In the genomic region with DNA sequence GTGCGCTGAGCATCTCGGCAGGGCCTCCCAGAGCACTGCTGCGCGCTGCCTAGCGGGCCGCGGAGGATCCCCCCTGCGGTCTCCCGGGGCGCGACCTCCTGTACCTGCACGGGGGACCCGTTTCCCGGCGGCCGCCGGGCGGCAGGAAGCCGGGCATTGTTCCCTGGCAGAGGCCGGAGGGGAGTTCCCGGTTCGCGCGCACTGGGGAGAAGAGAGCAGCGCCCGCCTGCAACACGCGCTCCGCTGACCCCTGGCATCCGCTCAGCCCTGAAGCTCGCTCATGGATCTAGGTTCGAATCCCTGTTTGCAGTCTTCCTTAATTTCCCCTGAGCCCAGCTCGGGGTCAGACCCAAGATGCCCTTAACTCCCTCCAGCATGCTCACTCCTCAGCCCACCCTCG, we compare ENCODE assay signal across 9 mouse cellular contexts. TPM values are rescaled to one million over a fixed set of nuclear protein-coding genes. Genes with fewer than 3 reads are reported as not detected.
A peak's percentile ranks its signal among the peaks of the same experiment; 100 is the strongest.
DNase-seq lines count a peak whose midpoint lies in the region; ATAC-seq and TF ChIP-seq lines count a peak whose summit lies in the region.
"Had no signal": no experiment of that assay in that cellular context is flagged by ENCODE, and none has a peak within 500 bp of the region (broad histone marks: within the 10 kb centered on the region; RNA-seq: fewer than 3 reads in every experiment).

No protein-coding gene starts in this region.

- H3K4me1 ChIP-seq in lung, embryonic 14.5 days (ENCODE audit: insufficient read depth): peaks cover 9% of the 10 kb centered on the region; the same call in 1 of the 2 replicates
- peaks cover 38% of the 10 kb centered on the region for H3K4me1 ChIP-seq in heart, embryonic 15.5 days (replicated peaks)
- H3K4me1 ChIP-seq in limb, embryonic 14.5 days (ENCODE audit: control insufficient read depth, insufficient read depth, low read length): peaks cover 14% of the 10 kb centered on the region
- 0 out of 2 replicates have a peak, but pooled peaks cover 6% of the 10 kb centered on the region for H3K4me1 ChIP-seq in stomach, embryonic 14.5 days (ENCODE audit: control insufficient read depth, insufficient read depth, low read length)

- DNase-seq in lung, embryonic 14.5 days: peak; percentile 64
- no peak for DNase-seq in lung, postnatal 25 days (ENCODE audit: low spot score)
- no peak for DNase-seq in limb, embryonic 14.5 days (ENCODE audit: low spot score)
- no peak for DNase-seq in cerebellum, adult 9-11 months
- no peak for DNase-seq in c-Kit-positive CD71-positive TER-119-positive erythroid progenitor cells, embryonic 14.5 days (ENCODE audit: low spot score)
- DNase-seq in cerebellum, adult 9-10 months: no peak

- peak overlapping the region; percentile 36; the same call in 1 of the 2 replicates for H3K4me2 ChIP-seq in lung, embryonic 14.5 days
- H3K4me2 ChIP-seq in heart, embryonic 15.5 days: peak overlapping the region; percentile 51
- no peak overlapping the region for H3K4me2 ChIP-seq in limb, embryonic 14.5 days (replicated peaks; ENCODE audit: low read depth, low read length, severe bottlenecking)
- H3K4me2 ChIP-seq in stomach, embryonic 14.5 days (replicated peaks; ENCODE audit: low read depth, low read length): peak overlapping the region; percentile 15; the same call in 1 of the 2 replicates

- WGBS in lung, embryonic 14.5 days: 4% methylated on average over 33 of the region's 34 CpGs
- WGBS in heart, embryonic 15.5 days: 8% methylated on average over 34 of the region's 34 CpGs
- 5% methylated on average over 27 of the region's 34 CpGs for WGBS in limb, embryonic 14.5 days
- 7% methylated on average over 34 of the region's 34 CpGs for WGBS in stomach, embryonic 14.5 days

- H3K27ac ChIP-seq in lung, embryonic 14.5 days (ENCODE audit: low read depth): no peak overlapping the region; the same call in 1 of the 2 replicates
- H3K27ac ChIP-seq in heart, embryonic 15.5 days: no peak overlapping the region
- no peak overlapping the region for H3K27ac ChIP-seq in limb, embryonic 14.5 days (replicated peaks; ENCODE audit: low read depth, low read length)
- no peak overlapping the region for H3K27ac ChIP-seq in stomach, embryonic 14.5 days (ENCODE audit: low read length)

- TF ChIP-seq CTCF in lung, embryonic 14.5 days (IDR thresholded peaks at IDR 0.05; ENCODE audit: low read depth): no peak

- H3K4me3 ChIP-seq in lung, embryonic 14.5 days (ENCODE audit: low read depth, low read length): peak overlapping the region; percentile 12; the same call in 1 of the 2 replicates
- H3K4me3 ChIP-seq in heart, embryonic 15.5 days: peak overlapping the region; percentile 31
- H3K4me3 ChIP-seq in limb, embryonic 14.5 days (replicated peaks; ENCODE audit: low read length): 0 out of 2 replicates have a peak overlapping the region, but pooled peaks have one; percentile 12
- no peak overlapping the region for H3K4me3 ChIP-seq in stomach, embryonic 14.5 days (ENCODE audit: low read depth, low read length)

- H3K36me3 ChIP-seq in lung, embryonic 14.5 days (ENCODE audit: insufficient read depth): no peaks in the 10 kb centered on the region
- H3K36me3 ChIP-seq in heart, embryonic 15.5 days: no peaks in the 10 kb centered on the region
- H3K36me3 ChIP-seq in limb, embryonic 14.5 days (ENCODE audit: control insufficient read depth, insufficient read depth, low read length): no peaks in the 10 kb centered on the region
- H3K36me3 ChIP-seq in stomach, embryonic 14.5 days (ENCODE audit: control insufficient read depth, insufficient read depth, low read length): no peaks in the 10 kb centered on the region

- no peak for TF ChIP-seq POLR2A in limb, embryonic 14.5 days (IDR thresholded peaks at IDR 0.05; ENCODE audit: borderline replicate concordance, extremely low read depth, insufficient read depth, insufficient read length)

- ATAC-seq in lung, embryonic 14.5 days (ENCODE audit: insufficient read depth): no peak
- ATAC-seq in heart, embryonic 15.5 days (replicated peaks; ENCODE audit: insufficient number of reproducible peaks, insufficient read depth, low FRiP score, low read depth): no peak
- no peak for ATAC-seq in limb, embryonic 14.5 days (ENCODE audit: low FRiP score, low read depth)
- ATAC-seq in stomach, embryonic 14.5 days (ENCODE audit: insufficient number of reproducible peaks, insufficient read depth, low FRiP score, low read depth): no peak
- ATAC-seq: Patski had no signal

- H3K9me3 ChIP-seq in lung, embryonic 14.5 days (ENCODE audit: low read depth, low read length): no peaks in the 10 kb centered on the region
- H3K9me3 ChIP-seq in heart, embryonic 15.5 days (replicated peaks): no peaks in the 10 kb centered on the region
- no peaks in the 10 kb centered on the region for H3K9me3 ChIP-seq in limb, embryonic 14.5 days (ENCODE audit: control insufficient read depth, low read length)
- no peaks in the 10 kb centered on the region for H3K9me3 ChIP-seq in stomach, embryonic 14.5 days (ENCODE audit: control insufficient read depth, low read depth, low read length)

- H3K9ac ChIP-seq in lung, embryonic 14.5 days: no peak overlapping the region
- H3K9ac ChIP-seq in heart, embryonic 15.5 days: no peak overlapping the region
- H3K9ac ChIP-seq in limb, embryonic 14.5 days (ENCODE audit: low read depth, low read length, severe bottlenecking): no peak overlapping the region
- H3K9ac ChIP-seq in stomach, embryonic 14.5 days (replicated peaks; ENCODE audit: low read depth, low read length): no peak overlapping the region

- peaks cover 27% of the 10 kb centered on the region for H3K27me3 ChIP-seq in lung, embryonic 14.5 days (ENCODE audit: insufficient read depth, low read length)
- H3K27me3 ChIP-seq in heart, embryonic 15.5 days: peaks cover 33% of the 10 kb centered on the region
- peaks cover 9% of the 10 kb centered on the region for H3K27me3 ChIP-seq in limb, embryonic 14.5 days (ENCODE audit: control insufficient read depth, insufficient read depth, low read length)
- peaks cover 16% of the 10 kb centered on the region; the same call in 1 of the 2 replicates for H3K27me3 ChIP-seq in stomach, embryonic 14.5 days (ENCODE audit: control insufficient read depth, insufficient read depth, low read length)
- H3K27me3 ChIP-seq: Patski had no signal

RNA-seq across cellular contexts. Expression of gene Ptgs1, which starts 19.4 kb away (rescaled TPM):
- polyA plus RNA-seq in lung, embryonic 14.5 days (2014; fragmentation: Nextera tagmentation; extraction: Ambion mirVana): 30.2 and 33.4 TPM in 2 replicates
- polyA plus RNA-seq in heart, embryonic 15.5 days (2015; fragmentation: Nextera tagmentation; extraction: Ambion mirVana): 23.0 and 29.7 TPM in 2 replicates
- 10.7 and 11.9 TPM in 2 replicates for polyA plus RNA-seq in limb, embryonic 14.5 days (2012; rRNA removed)
- 14.4 and 15.0 TPM in 2 replicates for polyA plus RNA-seq in limb, embryonic 14.5 days (2014; fragmentation: Nextera tagmentation; extraction: Ambion mirVana)
- 30.7 and 34.1 TPM in 2 replicates for polyA plus RNA-seq in stomach, embryonic 14.5 days (2014; fragmentation: Nextera tagmentation; extraction: Ambion mirVana)
